Comparison of ENCODE assay signal across 20 mouse cellular contexts in the genomic region with DNA sequence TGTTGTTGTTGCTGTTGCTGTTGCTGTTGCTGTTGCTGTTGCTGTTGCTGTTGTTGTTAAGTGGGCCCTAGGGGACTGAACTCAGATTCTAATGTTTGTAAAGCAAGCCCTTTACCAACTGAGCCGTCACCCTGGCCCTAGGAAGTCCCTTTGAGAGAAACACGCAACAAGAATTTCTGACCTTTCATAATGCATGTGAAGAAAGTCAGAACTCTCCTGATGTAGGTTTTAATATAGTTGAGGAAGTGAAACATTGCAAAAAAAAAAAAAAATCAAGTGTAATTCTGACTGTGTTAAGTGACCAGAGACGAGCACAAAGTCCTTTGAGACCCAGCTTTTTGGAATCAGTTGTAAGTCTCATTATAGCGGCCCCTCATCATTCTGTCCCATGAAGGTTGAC. TPM values are rescaled to one million over a fixed set of nuclear protein-coding genes. Genes with fewer than 3 reads are reported as not detected.
DNase-seq lines count a peak whose midpoint lies in the region; ATAC-seq and TF ChIP-seq lines count a peak whose summit lies in the region.
"Had no signal": no experiment of that assay in that cellular context is flagged by ENCODE, and none has a peak within 500 bp of the region (broad histone marks: within the 10 kb centered on the region; RNA-seq: fewer than 3 reads in every experiment).

No protein-coding gene starts in this region.

- no peak for ATAC-seq in kidney, embryonic 14.5 days (ENCODE audit: low FRiP score, low TSS enrichment)
- peak; percentile 67 for ATAC-seq in granulocyte monocyte progenitor cell, adult 5-6 weeks (replicated peaks; ENCODE audit: poor library complexity, severe bottlenecking)
- ATAC-seq: CD4-positive, CD25-positive, alpha-beta regulatory T cell, adult 4 months had no signal

- no peaks in the 10 kb centered on the region for H3K9me3 ChIP-seq in kidney, embryonic 14.5 days (ENCODE audit: control insufficient read depth, low read length)
- H3K9me3 ChIP-seq: heart, embryonic 10.5 days; hindbrain, embryonic 15.5 days; limb, embryonic 12.5 days; stomach, embryonic 15.5 days had no signal

- intact Hi-C loops in left cerebral cortex, postnatal 36 days (cut with DNase I), result no loop called here

- H3K9ac ChIP-seq in kidney, embryonic 14.5 days (ENCODE audit: low read depth, low read length), result no peak overlapping the region
- H3K9ac ChIP-seq: hindbrain, embryonic 15.5 days; limb, embryonic 12.5 days; lung, embryonic 14.5 days; stomach, embryonic 15.5 days had no signal

- TF ChIP-seq CTCF in lung, adult 2 months (IDR thresholded peaks at IDR 0.05; ENCODE audit: insufficient read depth, low read length), result no peak
- no peak for TF ChIP-seq CTCF in small intestine, adult 2 months (IDR thresholded peaks at IDR 0.05; ENCODE audit: extremely low read depth, insufficient read length, insufficient replicate concordance, low read depth, low read length)

- no peaks in the 10 kb centered on the region for H3K27me3 ChIP-seq in kidney, embryonic 14.5 days (ENCODE audit: control insufficient read depth, insufficient read depth, low read length)
- H3K27me3 ChIP-seq in small intestine, adult 2 months (ENCODE audit: control insufficient read depth, insufficient read depth, low read length), result no peaks in the 10 kb centered on the region
- H3K27me3 ChIP-seq: hindbrain, embryonic 15.5 days; limb, embryonic 12.5 days; stomach, embryonic 15.5 days had no signal

- no peak for TF ChIP-seq POLR2A in lung, adult 2 months (IDR thresholded peaks at IDR 0.05; ENCODE audit: borderline replicate concordance, extremely low read depth, low read depth, low read length)
- no peak for TF ChIP-seq POLR2A in small intestine, adult 2 months (IDR thresholded peaks at IDR 0.05; ENCODE audit: low read depth, low read length)

- DNase-seq in kidney, adult 18-20 months, result no peak
- DNase-seq in lung, postnatal 36 days, result peak; percentile 2
- no peak for DNase-seq in lung, adult 2 months
- no peak for DNase-seq in left cerebral cortex, postnatal 36 days (ENCODE audit: low spot score in 2 of 2)

- H3K4me1 ChIP-seq in kidney, embryonic 14.5 days (ENCODE audit: control insufficient read depth, insufficient read depth, low read length), result 0 out of 2 replicates have a peak, but pooled peaks cover 2% of the 10 kb centered on the region
- H3K4me1 ChIP-seq in lung, adult 2 months (ENCODE audit: control insufficient read depth, insufficient read depth, low read length), result no peaks in the 10 kb centered on the region
- H3K4me1 ChIP-seq in small intestine, adult 2 months (ENCODE audit: control insufficient read depth, insufficient read depth, insufficient read length, low read length), result peaks cover 5% of the 10 kb centered on the region; the same call in 1 of the 2 replicates
- H3K4me1 ChIP-seq: hindbrain, embryonic 15.5 days; limb, embryonic 12.5 days; stomach, embryonic 15.5 days had no signal

- no peak overlapping the region for H3K4me3 ChIP-seq in kidney, embryonic 14.5 days (ENCODE audit: low read length)
- no peak overlapping the region for H3K4me3 ChIP-seq in lung, adult 2 months (replicated peaks; ENCODE audit: extremely low read depth, low read depth, low read length)
- H3K4me3 ChIP-seq in small intestine, adult 2 months (ENCODE audit: low read depth, low read length), result no peak overlapping the region
- H3K4me3 ChIP-seq: heart, embryonic 10.5 days; hindbrain, embryonic 15.5 days; limb, embryonic 12.5 days; stomach, embryonic 15.5 days had no signal

- WGBS in kidney, embryonic 14.5 days, result 57% methylated on average over 4 of the region's 4 CpGs
- WGBS in lung, adult 2 months, result 68% methylated on average over 4 of the region's 4 CpGs
- WGBS in small intestine, adult 2 months, result 85% methylated on average over 4 of the region's 4 CpGs

- no peak overlapping the region for H3K4me2 ChIP-seq in kidney, embryonic 14.5 days (replicated peaks; ENCODE audit: low read depth, low read length)
- H3K4me2 ChIP-seq: hindbrain, embryonic 15.5 days; limb, embryonic 12.5 days; lung, embryonic 14.5 days; stomach, embryonic 15.5 days had no signal

- no peaks in the 10 kb centered on the region for H3K36me3 ChIP-seq in kidney, embryonic 14.5 days (ENCODE audit: control insufficient read depth, insufficient read depth, low read length)
- no peaks in the 10 kb centered on the region for H3K36me3 ChIP-seq in small intestine, adult 2 months (ENCODE audit: control insufficient read depth, insufficient read depth, low read length)
- H3K36me3 ChIP-seq: heart, embryonic 10.5 days; hindbrain, embryonic 15.5 days; limb, embryonic 12.5 days; stomach, embryonic 15.5 days had no signal

- 0 out of 2 replicates have a peak overlapping the region, but pooled peaks have one; percentile 14 for H3K27ac ChIP-seq in kidney, embryonic 14.5 days (ENCODE audit: low read depth, low read length)
- H3K27ac ChIP-seq in small intestine, adult 2 months (ENCODE audit: insufficient read depth, low read depth, low read length), result peak overlapping the region; percentile 84
- H3K27ac ChIP-seq: heart, embryonic 10.5 days; hindbrain, embryonic 15.5 days; limb, embryonic 12.5 days; stomach, embryonic 15.5 days had no signal

RNA-seq across cellular contexts. Expression of a gene that starts 10.8 kb away (rescaled TPM):
- polyA plus RNA-seq in kidney, embryonic 14.5 days (2014; fragmentation: Nextera tagmentation; extraction: Ambion mirVana), result 73.1 and 75.2 TPM in 2 replicates
- 4.3 and 9.7 TPM in 2 replicates for polyA plus RNA-seq in lung, adult 2 months (2012; rRNA removed)
- 1.3 TPM in 1 of 2 replicates, not detected in the other for total RNA-seq in granulocyte monocyte progenitor cell, adult 5-6 weeks (2014; fragmentation: Nextera tagmentation)
- 0.13 and 2.4 TPM in 2 replicates for total RNA-seq in granulocyte monocyte progenitor cell, adult 5-6 weeks (2017)
- 3.8 and 6.3 TPM in 2 replicates for polyA plus RNA-seq in small intestine, adult 2 months (2012; rRNA removed)
- 10 to 100 TPM; 72.1 to 86.8 TPM for total RNA-seq in left cerebral cortex, postnatal 36 days (2021)
- total RNA-seq: megakaryocyte-erythroid progenitor cell, adult 5-6 weeks; MEL had no signal

RNA-seq across cellular contexts. Expression of a gene that starts 13.7 kb away (rescaled TPM):
- 0.39 and 0.60 TPM in 2 replicates for polyA plus RNA-seq in kidney, embryonic 14.5 days (2014; fragmentation: Nextera tagmentation; extraction: Ambion mirVana)
- 1.6 and 1.7 TPM in 2 replicates for polyA plus RNA-seq in lung, adult 2 months (2012; rRNA removed)
- not detected in 2 replicates for total RNA-seq in granulocyte monocyte progenitor cell, adult 5-6 weeks (2014; fragmentation: Nextera tagmentation)
- not detected in 2 replicates for total RNA-seq in granulocyte monocyte progenitor cell, adult 5-6 weeks (2017)
- polyA plus RNA-seq in small intestine, adult 2 months (2012; rRNA removed), result 0.06 TPM in 1 of 2 replicates, not detected in the other
- under 1 TPM in 1 of 2 experiments, not detected in 1; 0.32 TPM for total RNA-seq in left cerebral cortex, postnatal 36 days (2021)
- total RNA-seq: adrenal gland, adult 2 months; gastrocnemius, adult 8-10 months; heart, postnatal 14 days; megakaryocyte-erythroid progenitor cell, adult 5-6 weeks; MEL had no signal
- polyA plus RNA-seq: adrenal gland, adult 2 months; CD4-positive, CD25-positive, alpha-beta regulatory T cell, adult 4 months; limb, embryonic 12.5 days had no signal

RNA-seq across cellular contexts. Expression of a gene that starts 54.5 kb away (rescaled TPM):
- 6.0 and 12.8 TPM in 2 replicates for polyA plus RNA-seq in kidney, embryonic 14.5 days (2014; fragmentation: Nextera tagmentation; extraction: Ambion mirVana)
- polyA plus RNA-seq in lung, adult 2 months (2012; rRNA removed), result 0.04 and 0.61 TPM in 2 replicates
- total RNA-seq in granulocyte monocyte progenitor cell, adult 5-6 weeks (2014; fragmentation: Nextera tagmentation), result not detected in 2 replicates
- not detected in 2 replicates for total RNA-seq in granulocyte monocyte progenitor cell, adult 5-6 weeks (2017)
- polyA plus RNA-seq in small intestine, adult 2 months (2012; rRNA removed), result 3.2 and 131 TPM in 2 replicates
- total RNA-seq in left cerebral cortex, postnatal 36 days (2021), result not detected
- total RNA-seq: gastrocnemius, adult 8-10 months; heart, postnatal 14 days; left cerebral cortex, adult 8-10 months; megakaryocyte-erythroid progenitor cell, adult 5-6 weeks; MEL had no signal
- polyA plus RNA-seq: adrenal gland, adult 2 months; CD4-positive, CD25-positive, alpha-beta regulatory T cell, adult 4 months; heart, embryonic 10.5 days; limb, embryonic 12.5 days; lung, embryonic 14.5 days; midbrain, embryonic 16.5 days had no signal
